Mouse (Mus musculus): ENCODE measurements around the gene Cyp2s1. TPM values are rescaled to one million over a fixed set of nuclear protein-coding genes. Genes with fewer than 3 reads are reported as not detected.

The Cyp2s1 gene
- total RNA-seq (2023; ENCODE audit: inconsistent age): 0.19 TPM in 1 of 4 replicates, not detected in the others

GRCm38 (mm10) chr7:25816241-25816919 is at the start of gene Cyp2s1:
Gene Cyp2s1, minus strand, starts transcription at chr7:25816913.

GRCm38 (mm10) chr7:25788220-25789128 is 28.2 kb downstream of the Cyp2s1 start, which contains the start of gene Axl:
Gene Axl, minus strand, starts transcription at chr7:25788705.

DNA sequence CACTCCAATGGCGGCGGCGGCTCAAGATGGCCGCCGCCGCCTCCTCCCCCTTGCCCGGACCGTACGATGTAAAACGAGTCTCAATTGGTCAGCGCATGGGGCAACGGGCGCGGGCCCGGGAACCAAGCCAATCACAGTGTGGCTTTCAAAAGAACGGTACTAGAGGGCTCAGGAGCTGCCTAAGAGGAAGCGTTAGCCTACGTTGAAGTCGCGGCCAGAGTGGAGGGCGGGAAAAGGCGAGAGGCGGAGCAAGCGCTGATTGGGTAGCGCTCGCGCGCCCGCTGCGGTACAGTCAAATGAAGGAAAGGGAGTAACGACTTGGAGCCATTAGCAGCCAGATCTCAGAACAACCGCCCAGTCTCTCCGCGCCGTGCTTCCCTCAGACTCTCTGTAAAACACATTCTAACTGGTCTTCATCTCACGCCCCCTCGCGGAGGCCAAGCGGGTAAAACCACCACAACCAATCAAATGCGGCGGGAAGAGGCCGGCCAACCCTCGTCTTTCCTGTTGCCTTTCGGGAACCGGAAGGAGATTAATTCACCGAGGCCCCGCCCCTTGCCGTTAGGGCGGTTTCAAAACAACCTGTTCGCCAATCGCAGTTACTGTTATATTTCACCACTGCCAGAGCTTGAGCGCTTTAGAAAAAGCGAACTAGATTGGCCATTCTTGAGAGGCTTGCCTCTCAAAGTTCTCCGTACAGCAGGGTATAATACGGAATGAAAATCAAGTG is 61.8 kb downstream of the Cyp2s1 start, which contains the start of gene Hnrnpul1:
Gene Hnrnpul1 (minus strand): TSS at position 20 of the 730 bp plus-strand sequence.

Other genes starting within 250 kb of the Cyp2s1 start
- not detected in 4 replicates for gene Erich4, start 201.0 kb downstream of the Cyp2s1 start, total RNA-seq (2023; ENCODE audit: inconsistent age)
- gene Dmac2, start 197.5 kb downstream of the Cyp2s1 start, total RNA-seq (2023; ENCODE audit: inconsistent age): 82.5 to 103 TPM (median 91.1 TPM) in 4 replicates
- gene B3gnt8, start 190.3 kb downstream of the Cyp2s1 start, total RNA-seq (2023; ENCODE audit: inconsistent age): 27.3 to 36.9 TPM (median 29.9 TPM) in 4 replicates
- 42.0 to 56.3 TPM (median 46.7 TPM) in 4 replicates for gene Bckdha, start 157.9 kb downstream of the Cyp2s1 start, total RNA-seq (2023; ENCODE audit: inconsistent age)
- 66.2 to 79.2 TPM (median 73.4 TPM) in 4 replicates for gene Exosc5, start 157.7 kb downstream of the Cyp2s1 start, total RNA-seq (2023; ENCODE audit: inconsistent age)
- gene Tmem91, start 141.7 kb downstream of the Cyp2s1 start, total RNA-seq (2023; ENCODE audit: inconsistent age): 0.93 TPM in 1 of 4 replicates, not detected in the others
- gene B9d2, start 136.1 kb downstream of the Cyp2s1 start, total RNA-seq (2023; ENCODE audit: inconsistent age): 46.0 to 59.8 TPM (median 49.8 TPM) in 4 replicates
- 286 to 300 TPM (median 298 TPM) in 4 replicates for gene Tgfb1, start 129.9 kb downstream of the Cyp2s1 start, total RNA-seq (2023; ENCODE audit: inconsistent age)
- 93.9 to 102 TPM (median 97.4 TPM) in 4 replicates for gene Ccdc97, start 97.8 kb downstream of the Cyp2s1 start, total RNA-seq (2023; ENCODE audit: inconsistent age)
- gene Hnrnpul1, start 62.2 kb downstream of the Cyp2s1 start, total RNA-seq (2023; ENCODE audit: inconsistent age): 215 to 225 TPM (median 221 TPM) in 4 replicates
- gene Axl, start 28.2 kb downstream of the Cyp2s1 start, total RNA-seq (2023; ENCODE audit: inconsistent age): 4.9 to 14.0 TPM (median 10.4 TPM) in 4 replicates
- not detected in 4 replicates for gene Cyp2b10, start 80.7 kb upstream of the Cyp2s1 start, total RNA-seq (2023; ENCODE audit: inconsistent age)
- not detected in 4 replicates for gene Cyp2b13, start 244.6 kb upstream of the Cyp2s1 start, total RNA-seq (2023; ENCODE audit: inconsistent age)

Measured in B cell, adult (primary cell).